Mouse (Mus musculus) adrenal gland, adult 8-10 months (tissue): Measurements from ENCODE around the gene Emilin1. TPM values are rescaled to one million over a fixed set of nuclear protein-coding genes. Genes with fewer than 3 reads are reported as not detected.

ENCODE experiments used
- DNase-seq: peaks from one replicate; pipeline ENCODE4 v3.0.0; 2022
- total RNA-seq, 4 experiments: library from RNA; stranded (reverse); gene quantifications; 2 replicates each; pipeline ENCODE4 v1.2.4; 2022

The Emilin1 gene
- total RNA-seq, 4 experiments from 2014 or later, result 48.7 to 62.4 (median 51.8) TPM

DNA sequence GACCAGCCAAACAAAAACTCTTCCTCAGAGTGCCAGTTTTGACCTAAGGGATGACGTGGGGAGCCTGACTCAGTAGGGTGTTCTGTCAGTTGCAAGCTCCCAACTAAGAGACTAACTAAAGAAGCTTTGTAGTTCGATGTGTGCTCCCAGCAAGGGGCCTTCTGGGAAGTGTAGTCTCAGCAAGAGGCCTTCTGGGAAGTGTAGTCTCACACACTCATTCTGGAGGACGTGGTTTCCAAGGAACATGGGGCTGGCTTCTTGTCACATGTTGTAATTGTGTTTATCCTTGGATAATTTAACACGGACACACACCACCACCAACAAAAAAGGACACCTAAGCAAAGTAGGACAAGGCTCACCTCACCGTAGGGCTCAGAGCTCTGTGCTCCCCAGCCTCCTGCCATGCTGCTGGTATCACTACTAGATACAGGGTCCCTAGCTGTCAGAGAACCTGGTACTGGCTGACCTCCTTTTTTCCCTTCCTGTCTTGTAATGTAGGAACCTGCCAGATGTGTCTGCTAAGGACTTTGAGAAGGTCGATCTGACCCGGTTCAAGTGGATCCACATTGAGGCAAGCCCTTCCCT, 14.8 kb downstream of the Emilin1 start:
- peak; percentile 41 for DNase-seq

DNA sequence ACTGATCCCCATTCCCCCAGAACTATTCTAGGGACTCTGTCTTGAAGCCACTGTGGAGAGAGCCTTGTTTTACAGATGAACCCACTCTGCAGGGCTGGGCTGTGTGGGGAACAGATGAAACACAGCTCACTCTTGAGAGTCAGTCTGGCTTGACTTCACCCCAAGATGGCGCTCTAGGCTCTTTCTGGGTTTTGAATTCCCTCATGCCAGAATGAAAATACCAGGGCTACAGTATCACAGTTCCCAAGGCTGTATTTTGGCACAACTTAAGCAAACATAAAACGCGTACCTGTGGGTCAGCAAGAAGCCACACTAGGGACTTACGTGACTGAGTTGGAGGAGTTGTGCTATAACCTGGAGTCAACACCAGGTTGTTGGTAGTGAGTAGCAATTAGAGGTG, 16.9 kb downstream of the Emilin1 start:
- DNase-seq, result no peak

DNA sequence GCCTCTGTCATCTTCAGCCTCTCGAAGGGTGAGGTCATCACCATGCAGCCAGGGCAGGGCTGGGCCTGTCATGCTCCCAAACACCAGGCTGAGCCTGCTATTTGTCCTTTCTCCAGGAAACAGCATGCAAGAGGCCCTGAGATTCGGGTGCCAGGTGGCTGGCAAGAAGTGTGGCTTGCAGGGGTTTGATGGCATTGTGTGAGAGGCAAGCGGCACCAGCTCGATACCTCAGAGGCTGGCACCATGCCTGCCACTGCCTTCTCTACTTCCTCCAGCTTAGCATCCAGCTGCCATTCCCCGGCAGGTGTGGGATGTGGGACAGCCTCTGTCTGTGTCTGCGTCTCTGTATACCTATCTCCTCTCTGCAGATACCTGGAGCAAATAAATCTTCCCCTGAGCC, 17.6 kb downstream of the Emilin1 start:
- DNase-seq, result no peak

DNA sequence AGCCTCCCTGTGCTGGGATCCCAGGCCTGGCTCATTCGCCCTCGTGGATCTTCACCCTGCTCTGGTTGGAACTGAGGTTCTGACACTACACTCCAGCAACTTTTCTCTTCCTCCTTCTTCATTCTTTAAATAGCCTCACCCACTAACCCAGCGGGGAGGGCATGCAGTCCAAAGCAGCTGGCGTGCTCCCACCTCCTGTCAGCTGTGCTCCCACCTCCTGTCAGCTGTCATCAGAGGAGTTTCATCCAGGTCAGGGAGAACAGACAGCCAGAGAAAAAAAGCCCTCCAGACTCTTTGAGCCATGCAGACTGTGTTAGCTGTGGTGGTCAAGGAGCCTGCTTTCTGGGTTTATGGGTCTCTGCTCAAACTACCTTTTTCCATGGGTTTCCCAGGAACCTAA, 18.2 kb downstream of the Emilin1 start:
- DNase-seq, result no peak

DNA sequence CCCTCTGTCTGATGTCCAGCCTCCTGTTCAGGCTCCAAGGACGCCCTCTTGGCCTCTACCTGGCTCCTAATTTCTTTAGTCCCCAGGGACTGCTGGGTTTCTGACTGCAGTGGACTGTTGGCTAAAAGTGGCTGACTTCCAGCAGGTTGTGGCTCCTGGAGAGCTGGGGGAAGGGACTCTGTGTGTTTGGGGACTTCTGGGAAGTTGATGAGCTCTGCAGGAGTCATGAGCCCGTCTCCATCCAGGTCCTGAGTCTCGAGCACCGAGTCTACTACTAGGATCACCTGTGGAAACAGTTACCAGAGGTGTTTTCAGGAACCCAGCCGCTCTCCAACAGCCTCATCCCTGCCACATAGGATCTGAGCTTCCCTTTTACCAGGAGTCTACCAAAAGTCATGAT, 20.5 kb downstream of the Emilin1 start:
- no peak for DNase-seq

DNA sequence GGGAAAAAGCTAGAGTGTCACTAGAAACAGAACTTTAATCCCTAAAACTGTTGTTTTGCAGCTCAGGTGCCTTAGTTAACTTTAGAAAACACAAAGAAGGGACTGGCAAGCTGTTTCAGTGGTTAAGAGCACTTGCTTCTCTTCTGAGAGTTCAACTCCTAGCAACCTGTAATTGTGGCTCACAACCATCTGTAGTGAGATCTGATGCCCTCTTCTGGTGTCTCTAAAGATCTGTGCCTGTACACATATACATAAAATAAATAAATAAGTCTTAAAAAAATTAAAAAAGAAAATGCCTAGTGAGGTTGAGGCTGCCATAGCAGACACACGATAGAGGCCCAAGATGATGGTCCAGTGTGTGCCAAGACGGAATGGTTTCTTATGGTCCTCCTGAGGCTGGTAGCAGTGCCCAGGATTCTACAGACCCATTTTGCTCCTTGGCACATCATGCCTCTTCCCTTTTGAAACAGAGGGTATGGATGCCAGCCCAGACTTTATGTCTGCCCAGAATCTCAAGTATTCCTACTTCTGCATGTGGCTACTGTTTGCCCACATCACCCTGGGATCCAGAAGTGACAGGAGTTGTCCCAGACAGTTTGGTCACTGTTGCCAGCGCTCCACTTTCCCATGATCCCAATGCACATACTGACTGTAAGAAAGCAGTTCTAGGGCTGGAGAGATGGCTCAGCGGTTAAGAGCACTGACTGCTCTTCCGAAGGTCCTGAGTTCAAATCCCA, 21.7 kb downstream of the Emilin1 start:
- no peak for DNase-seq

DNA sequence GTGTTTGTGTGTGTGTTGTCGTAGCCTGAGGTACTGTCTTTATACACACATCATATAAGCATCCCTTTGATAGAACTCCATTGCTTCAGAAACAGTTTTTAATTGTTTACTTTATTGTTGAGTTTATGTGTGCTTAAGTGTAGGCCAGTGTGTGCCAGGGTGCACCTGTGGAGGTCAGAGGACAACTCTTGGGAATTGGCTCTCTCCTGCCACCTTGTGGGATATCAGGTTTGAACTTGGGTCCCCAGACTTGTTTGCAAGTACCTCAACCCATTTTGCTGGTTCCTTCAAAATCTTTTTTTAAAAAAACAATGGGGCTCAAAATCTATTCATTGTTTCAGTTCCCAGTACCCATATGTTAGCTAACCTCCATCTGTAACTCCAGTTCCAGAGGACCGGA, 29.8 kb downstream of the Emilin1 start:
- no peak for DNase-seq

DNA sequence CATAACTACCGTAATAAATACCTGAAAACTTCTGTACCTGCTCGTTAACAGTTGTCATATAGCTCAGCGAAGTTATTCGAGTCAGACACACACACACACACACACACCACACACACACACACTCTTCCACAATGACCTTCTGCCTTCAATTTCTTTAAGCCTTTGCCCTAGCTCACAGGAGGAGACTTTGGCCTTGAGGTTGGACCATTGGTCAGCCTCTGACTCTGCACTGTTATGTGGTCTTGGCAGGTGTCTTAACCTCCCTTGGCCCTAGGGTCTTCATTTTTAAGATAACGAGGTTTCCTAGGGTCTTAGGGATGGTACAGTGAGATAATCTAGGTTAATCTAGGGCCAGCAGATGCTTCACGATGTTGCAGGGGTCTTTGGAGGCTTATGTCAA, 31.1 kb downstream of the Emilin1 start:
- DNase-seq, result no peak

DNA sequence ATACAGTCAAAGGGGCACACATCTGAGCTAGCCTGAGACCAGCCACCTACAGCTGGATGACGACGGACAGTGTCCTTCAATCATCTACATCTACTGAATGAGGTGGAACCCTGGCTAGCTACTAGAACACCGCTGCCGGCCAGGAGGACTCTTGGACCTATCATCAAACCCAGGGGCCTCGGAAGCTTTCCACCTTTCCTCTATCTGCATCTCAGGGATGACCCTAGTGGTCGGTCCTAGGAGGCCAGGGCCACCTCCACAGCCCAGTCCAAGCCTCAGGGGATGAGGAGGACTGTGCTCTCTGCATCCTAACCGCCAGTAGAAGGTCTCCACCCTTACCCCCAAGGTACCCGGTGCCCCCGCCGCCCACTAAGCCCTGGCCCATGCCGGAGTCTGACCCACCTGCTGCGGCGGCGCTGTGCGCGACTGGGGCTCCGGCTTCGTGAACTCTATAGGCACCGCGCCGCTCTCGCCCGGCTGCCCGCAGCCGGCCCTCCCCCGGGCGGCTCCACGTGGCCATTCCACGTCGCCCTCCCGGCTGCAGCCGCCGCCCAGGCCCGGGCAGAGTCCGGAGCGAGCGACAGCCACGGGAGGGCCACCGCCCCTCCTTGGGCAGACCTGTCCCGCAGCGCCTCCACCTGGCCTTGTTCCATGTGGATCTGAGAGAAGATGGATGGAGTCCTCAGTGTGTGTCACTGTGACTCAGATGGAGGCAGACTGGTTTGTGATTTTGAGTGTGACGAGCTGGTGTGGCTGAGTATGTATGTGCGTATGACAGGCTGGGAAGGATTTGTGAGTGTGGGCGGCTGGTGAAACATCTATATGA, 32.0 kb downstream of the Emilin1 start, which contains the start of gene Cgref1:
Gene Cgref1, minus strand, starts transcription at position 636 of the 826 bp plus-strand sequence.
- DNase-seq, result peak; percentile 74

DNA sequence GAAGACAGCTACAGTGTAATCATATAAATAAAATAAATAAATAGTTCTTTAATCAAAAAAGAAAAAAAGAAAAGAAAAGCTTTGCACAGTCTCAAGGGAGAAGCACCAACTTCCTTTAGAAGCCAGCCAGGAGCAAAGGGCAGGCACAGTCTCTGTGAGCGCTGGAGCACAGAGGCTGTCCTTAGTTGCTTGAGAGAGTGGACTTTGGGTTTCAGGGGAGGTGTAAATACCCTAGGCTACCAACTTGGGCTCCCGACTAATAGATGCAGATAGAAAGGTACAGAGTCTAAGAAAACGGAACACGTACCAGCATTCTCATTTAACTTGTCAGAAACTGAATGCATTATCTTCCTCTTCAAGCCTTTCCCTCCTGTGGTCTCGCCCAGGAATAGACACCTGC, 35.4 kb downstream of the Emilin1 start:
- DNase-seq, result no peak

DNA sequence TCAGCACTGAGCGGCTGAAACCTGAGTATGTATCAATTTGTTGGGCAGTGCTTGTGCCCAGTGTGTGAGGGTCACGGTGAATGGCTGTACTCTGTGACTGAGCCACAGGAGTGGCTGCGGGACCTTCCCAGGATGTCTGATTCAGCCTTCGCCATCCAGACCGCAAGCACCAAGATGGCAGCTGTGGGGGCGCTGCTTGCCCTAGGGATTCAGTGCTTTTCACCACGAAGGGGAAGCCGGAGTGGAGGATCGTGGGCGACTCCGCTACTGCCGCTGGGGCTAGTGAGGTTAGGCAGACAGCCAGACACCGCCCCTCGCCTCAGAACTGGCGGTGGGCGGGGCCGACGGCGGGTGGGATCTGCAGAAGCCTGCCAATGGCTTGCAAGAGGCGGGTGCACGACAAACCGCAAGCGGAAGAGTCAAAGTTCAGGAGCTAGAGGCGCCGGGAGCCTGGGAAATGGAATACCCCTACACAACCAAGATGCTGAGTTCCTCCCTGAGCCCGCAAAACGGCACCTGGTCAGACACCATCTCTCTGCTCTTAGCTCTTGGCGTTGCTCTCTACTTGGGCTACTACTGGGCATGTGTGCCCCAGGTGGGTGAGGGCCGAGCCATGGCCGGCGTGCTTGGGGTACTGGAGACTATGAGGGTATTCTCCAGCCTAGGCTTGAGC, 36.6 kb downstream of the Emilin1 start:
- DNase-seq, result peak; percentile 88

DNA sequence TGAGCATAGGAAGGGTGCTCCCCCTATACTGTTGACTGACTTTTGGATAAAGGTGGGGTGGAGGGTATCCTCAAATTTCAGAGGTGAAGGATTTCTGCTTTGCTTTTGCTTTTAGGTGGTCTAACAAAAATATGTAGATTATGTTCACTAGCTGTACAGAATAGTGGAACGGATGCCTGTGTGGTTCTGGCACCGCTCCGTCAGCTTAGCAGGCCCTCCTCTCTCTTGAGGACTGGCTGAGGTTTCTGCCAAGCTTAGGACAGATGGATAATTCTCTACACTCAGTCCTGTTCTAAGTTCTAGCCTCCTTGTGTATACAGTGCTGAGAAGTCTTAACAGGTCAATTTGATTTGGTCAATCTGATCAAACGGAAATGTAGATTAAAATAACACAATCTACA, 37.2 kb downstream of the Emilin1 start:
- DNase-seq, result no peak

DNA sequence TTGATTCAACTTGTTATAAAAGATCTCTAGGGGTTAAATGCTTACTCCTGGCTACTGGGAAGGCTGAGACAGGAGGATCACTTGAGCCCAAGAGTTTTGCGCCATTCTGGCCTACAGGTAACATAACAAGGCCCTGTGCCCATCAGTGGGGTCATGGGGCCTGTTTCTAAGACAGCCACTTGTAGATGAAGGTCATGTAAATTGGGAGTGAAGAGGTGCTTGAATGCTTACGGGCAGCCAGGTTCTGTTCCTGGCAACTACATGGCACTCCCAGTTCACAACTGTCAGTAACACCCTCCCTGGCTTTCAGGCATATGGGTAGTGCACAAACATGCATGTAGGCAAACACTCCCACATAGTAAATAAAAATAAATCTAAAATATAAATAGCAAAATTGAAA, 37.7 kb downstream of the Emilin1 start:
- no peak for DNase-seq

DNA sequence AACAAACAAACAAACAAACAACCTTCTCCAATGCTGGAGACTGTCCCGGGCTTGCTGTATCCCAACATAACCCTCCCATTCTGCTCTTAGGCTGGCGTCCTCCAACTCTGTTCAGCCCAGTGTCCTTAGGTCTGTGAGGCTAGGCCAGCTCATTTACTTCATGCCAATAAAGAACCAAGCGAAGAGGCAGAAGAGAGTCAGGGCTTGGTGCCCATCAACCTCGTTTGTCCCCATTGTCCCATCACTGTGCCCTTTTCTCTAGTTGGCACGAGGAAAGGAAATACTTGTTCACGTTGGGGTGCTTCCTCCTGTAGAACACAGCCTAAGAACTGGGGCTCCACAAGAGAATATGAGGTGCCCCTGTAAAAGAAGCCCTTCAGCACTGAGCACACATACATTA, 38.5 kb downstream of the Emilin1 start:
- no peak for DNase-seq

DNA sequence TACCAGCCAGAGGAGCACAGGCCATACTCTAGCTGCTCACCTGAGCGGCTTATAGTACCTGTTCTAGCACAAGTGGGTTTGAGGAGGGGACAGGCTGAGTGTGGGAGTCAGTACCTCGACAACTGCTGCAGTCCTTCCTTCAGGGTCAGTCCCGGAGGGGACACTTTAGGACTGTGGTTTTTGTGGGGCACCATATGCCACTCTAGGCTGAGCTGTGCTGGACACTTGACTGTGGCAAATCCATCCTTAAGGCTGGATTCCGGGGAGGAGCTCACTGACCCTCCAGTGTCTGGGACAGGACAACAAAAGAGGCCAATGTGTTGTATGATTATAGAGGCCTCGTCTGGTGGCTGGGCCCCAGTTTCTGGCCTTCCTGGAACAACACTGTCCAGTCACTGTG, 39.3 kb downstream of the Emilin1 start:
- no peak for DNase-seq

DNA sequence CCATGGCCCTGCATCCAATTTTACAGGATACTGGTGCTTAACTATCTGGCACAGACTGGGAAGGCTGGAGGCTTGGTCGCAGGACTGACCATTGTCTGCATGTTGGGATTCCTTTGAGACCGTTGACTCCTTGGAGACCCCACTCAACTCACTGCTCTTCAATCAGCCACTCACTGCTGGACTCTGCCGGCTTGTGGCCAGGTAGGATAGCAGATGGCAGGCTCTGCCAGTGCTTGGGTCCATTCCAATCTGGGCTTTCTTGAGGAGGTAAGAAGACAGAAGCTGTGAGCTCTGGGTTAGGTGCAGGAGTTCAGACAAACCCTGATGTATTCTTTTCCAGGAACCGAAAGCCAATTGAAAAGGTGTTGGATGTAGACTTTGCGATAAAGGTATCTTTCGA, 40.9 kb downstream of the Emilin1 start:
- no peak for DNase-seq

DNA sequence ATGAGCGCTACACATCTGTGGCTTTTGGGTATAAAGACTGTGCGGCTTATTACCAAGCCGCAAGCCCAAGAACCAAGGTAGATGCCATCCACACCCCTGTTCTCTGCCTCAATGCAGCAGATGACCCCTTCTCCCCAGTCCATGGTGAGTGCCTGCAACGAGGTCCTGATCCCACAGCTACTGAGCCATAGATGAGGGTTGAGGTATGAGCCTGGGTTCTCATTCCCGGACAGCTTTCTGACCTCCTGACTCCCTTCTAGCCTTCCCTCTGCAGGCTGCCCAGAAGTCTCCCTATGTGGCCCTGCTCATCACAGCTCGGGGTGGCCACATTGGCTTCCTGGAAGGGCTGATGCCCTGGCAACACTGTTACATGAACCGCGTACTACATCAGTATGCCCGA, 41.4 kb downstream of the Emilin1 start:
- DNase-seq, result no peak

DNA sequence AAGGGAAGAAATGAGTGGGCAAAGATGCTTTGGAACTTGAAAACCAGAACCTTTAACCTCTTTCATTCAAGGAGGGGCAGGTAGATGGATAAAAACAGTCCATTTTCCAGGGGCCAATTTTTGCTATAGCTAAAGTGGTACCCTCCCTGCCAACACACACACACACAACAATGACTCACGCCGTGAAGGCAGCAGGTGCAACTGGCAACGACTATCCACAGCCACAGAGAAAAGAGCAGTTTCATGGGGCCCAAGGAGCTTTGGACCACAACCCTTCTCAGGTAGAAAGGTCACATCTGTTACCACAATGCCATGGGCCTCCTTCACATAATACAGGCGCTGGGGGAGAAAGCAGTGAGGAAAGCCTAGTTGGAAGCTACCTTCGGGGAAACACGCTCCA, 42.5 kb downstream of the Emilin1 start:
- DNase-seq, result no peak

DNA sequence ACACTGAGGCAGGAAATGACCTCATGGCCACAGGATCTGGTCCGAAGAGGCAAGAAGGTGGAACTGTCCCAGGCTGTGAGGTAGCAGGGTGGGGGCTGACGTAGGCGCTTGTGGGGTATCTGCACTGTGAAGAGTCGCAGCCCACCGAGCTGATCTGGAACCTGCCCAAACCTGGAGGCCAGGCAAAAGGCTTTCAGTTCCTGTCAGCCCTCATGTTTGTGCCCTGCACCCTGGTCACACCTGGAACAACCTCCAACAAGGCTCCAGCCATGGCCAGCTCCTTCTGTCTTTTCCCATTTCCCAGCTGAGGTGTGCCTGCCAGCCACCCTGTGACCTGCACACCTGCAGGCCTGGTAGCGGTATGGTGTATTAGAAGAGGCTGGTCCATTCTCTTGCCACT, 44.7 kb downstream of the Emilin1 start:
- no peak for DNase-seq

DNA sequence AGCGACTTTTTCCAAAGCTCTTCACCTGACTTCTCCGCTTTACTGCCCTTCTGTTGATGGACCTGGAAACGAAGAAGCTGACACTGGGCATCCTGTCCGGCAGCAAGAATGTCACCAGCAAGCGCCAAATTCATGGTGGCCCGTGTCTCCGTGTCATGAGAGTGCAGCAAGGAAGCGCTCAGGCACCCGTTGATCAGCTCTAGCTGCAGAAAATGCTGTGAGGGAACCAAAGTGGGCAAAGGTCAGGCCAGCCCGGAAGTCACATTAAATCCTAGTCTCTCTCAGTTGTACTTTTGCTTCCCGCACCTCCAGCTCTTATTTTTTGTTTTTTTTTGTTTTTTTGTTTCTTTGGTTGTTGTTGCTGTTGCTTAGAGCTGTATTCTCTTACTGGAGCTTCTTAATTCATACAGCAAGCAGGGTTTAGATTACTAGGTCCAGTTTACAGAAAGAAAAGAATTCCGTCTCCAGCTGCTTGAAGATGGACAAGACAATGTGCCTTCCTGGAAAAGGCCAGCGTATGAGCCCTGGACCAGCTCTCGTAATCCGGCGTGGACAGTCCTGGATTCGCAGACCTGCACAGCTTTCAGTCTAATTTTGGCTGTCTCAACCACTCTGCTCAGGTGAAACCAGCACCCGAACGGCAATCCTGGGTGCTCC, 46.1 kb downstream of the Emilin1 start:
- no peak for DNase-seq

DNA sequence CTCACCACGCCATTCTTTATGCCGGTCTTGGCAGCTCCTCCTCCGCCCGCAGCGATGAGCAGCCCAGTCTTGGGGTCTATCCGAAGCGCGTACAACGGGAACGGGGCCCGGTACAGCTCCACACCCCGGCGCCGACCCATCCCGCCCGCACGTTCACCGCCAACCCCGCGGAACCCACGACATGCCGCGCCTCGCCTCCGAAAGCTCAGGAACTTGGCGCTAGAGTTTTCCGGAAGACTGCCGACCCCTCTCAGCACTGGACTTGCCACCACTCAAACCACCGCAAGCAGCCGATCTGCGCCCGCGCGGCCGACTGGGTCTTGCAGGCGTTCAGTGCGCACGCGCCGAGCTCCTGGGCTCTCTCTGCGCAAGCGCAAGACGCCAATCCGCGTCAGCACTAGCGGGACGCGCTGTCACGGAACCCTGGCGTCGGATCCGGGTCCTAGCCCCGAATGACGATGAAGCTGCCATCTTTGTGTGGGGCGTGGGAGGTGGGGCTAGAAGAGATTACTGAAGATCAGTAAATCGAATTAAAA, 46.8 kb downstream of the Emilin1 start, which contains the start of gene Preb:
Gene Preb, minus strand, starts transcription at position 396 of the 536 bp plus-strand sequence.
- DNase-seq, result peak; percentile 98

DNA sequence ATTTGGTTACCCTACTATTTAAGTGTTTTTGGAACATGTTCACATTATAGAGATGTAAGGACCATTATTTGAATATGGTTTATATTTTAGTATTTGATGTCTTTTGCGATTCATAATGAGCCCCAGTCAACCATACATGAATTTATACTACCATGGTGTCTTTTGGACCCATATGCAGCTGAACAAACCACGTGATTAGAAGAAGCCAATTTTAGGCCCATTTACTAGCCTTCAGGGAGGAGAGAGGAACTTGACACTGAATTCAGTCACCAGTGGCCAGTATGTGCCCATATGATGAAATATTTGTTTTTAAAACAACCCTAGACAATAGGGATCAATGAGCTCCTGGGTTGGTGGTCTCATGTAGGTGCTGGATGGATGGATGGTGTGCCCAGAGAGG, 47.6 kb downstream of the Emilin1 start:
- no peak for DNase-seq
